Mouse (Mus musculus) left cerebral cortex, adult 9 months (tissue): ENCODE measurements at regions not wholly inside any gene's neighbourhood (a gene's known extent, or its start where the extent isn't known, plus 50 kb on each side); places are given as distances from the start of the nearest gene placed in this dataset.

Experiments used
- DNase-seq, 2 experiments: peaks; one replicate each; pipeline ENCODE4 v3.0.0; 2022; ENCODE audit warnings: low spot score in 2 of 2

GRCm38 (mm10) chr3:155470742-155471141, 377.5 kb downstream of the Lrriq3 start:
- peak in 1 of 2 experiments; percentile 23 for DNase-seq

GRCm38 (mm10) chr3:155485487-155485886, 392.3 kb downstream of the Lrriq3 start:
- DNase-seq = no peak

- no peak for DNase-seq
Measured at GRCm38 (mm10) chr3:155487877-155488537, 394.8 kb downstream of the Lrriq3 start.

- DNase-seq = no peak
Measured at GRCm38 (mm10) chr3:155490670-155491069, 397.4 kb downstream of the Lrriq3 start.

- DNase-seq = no peak
Measured at GRCm38 (mm10) chr3:155510161-155510857, 417.1 kb downstream of the Lrriq3 start.

- DNase-seq = no peak
Measured at GRCm38 (mm10) chr3:155513885-155514284, 420.7 kb downstream of the Lrriq3 start.

- DNase-seq = no peak
Measured at GRCm38 (mm10) chr3:155529312-155529711, 436.1 kb downstream of the Lrriq3 start.

GRCm38 (mm10) chr3:155530811-155531210, 437.6 kb downstream of the Lrriq3 start:
- no peak for DNase-seq

GRCm38 (mm10) chr3:155532075-155532474, 438.8 kb downstream of the Lrriq3 start:
- DNase-seq = no peak

- DNase-seq = no peak
Measured at GRCm38 (mm10) chr3:155548204-155548603, 455.0 kb downstream of the Lrriq3 start.

GRCm38 (mm10) chr3:155577111-155577510, 483.9 kb downstream of the Lrriq3 start:
- DNase-seq = no peak

- DNase-seq = no peak
Measured at GRCm38 (mm10) chr3:155604001-155604400, 510.8 kb downstream of the Lrriq3 start.
